Mouse (Mus musculus): ENCODE results near the gene Tln2.

DNA sequence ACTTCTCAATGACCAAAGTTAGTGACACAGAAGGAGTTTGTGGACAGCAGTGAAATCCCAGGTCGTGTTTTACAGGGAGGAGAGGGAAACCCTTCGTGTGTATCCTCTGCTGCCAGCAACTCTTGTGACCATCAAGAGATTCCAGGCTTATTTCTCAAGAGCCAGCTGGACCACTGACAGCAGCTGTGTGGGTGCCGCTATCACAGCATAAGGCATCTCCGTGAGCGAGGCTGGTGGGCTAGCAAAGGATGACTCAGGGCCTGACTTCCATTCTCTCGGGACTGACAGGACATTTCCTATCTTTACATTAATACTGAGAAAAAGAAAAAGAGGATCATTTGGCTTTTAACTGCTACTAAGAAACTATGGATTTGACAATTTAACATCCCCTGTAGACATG lies 283.1 kb downstream of the Tln2 start:
- TF ChIP-seq CTCF (IDR thresholded peaks at IDR 0.05; ENCODE audit: low read depth) (no peak), EP300 (IDR thresholded peaks at IDR 0.05; ENCODE audit: low read depth) (no peak)

Measured in liver, embryonic 14.5 days (tissue).